Mouse (Mus musculus): ENCODE measurements at regions not wholly inside any gene's neighbourhood (a gene's known extent, or its start where the extent isn't known, plus 50 kb on each side); places are given as distances from the start of the nearest gene placed in this dataset.

GRCm38 (mm10) chr14:9338220-9338619 lies 672.2 kb upstream of the 4930452B06Rik start:
- DNase-seq, result no peak

GRCm38 (mm10) chr14:9337107-9337506 lies 671.1 kb upstream of the 4930452B06Rik start:
- peak; percentile 2 for DNase-seq

GRCm38 (mm10) chr14:9331593-9331992 lies 665.6 kb upstream of the 4930452B06Rik start:
- DNase-seq, result no peak

GRCm38 (mm10) chr14:9330767-9331166 lies 664.7 kb upstream of the 4930452B06Rik start:
- no peak for DNase-seq

- no peak for DNase-seq
These were observed 663.9 kb upstream of the 4930452B06Rik start for GRCm38 (mm10) chr14:9329839-9330485.

GRCm38 (mm10) chr14:9327344-9327743 lies 661.3 kb upstream of the 4930452B06Rik start:
- no peak for DNase-seq

GRCm38 (mm10) chr14:9319842-9320241 lies 653.8 kb upstream of the 4930452B06Rik start:
- no peak for DNase-seq

- no peak for DNase-seq
These were observed 652.9 kb upstream of the 4930452B06Rik start for GRCm38 (mm10) chr14:9318796-9319465.

- no peak for DNase-seq
These were observed 649.2 kb upstream of the 4930452B06Rik start for GRCm38 (mm10) chr14:9315224-9315623.

GRCm38 (mm10) chr14:9296145-9296544 lies 630.1 kb upstream of the 4930452B06Rik start:
- no peak for DNase-seq

GRCm38 (mm10) chr14:9294555-9294954 lies 628.5 kb upstream of the 4930452B06Rik start:
- DNase-seq, result no peak

GRCm38 (mm10) chr14:9288103-9288502 lies 622.1 kb upstream of the 4930452B06Rik start:
- DNase-seq, result no peak

GRCm38 (mm10) chr14:9285606-9286002 lies 619.6 kb upstream of the 4930452B06Rik start:
- no peak for DNase-seq

GRCm38 (mm10) chr14:9284976-9285605 lies 619.1 kb upstream of the 4930452B06Rik start:
- DNase-seq, result no peak

GRCm38 (mm10) chr14:9267282-9268091 lies 601.4 kb upstream of the 4930452B06Rik start:
- DNase-seq, result no peak

- DNase-seq, result no peak
These were observed 586.0 kb upstream of the 4930452B06Rik start for GRCm38 (mm10) chr14:9252017-9252416.

- no peak for DNase-seq
These were observed 579.2 kb upstream of the 4930452B06Rik start for GRCm38 (mm10) chr14:9245266-9245665.

- DNase-seq, result no peak
These were observed 577.3 kb upstream of the 4930452B06Rik start for GRCm38 (mm10) chr14:9243336-9243735.

- no peak for DNase-seq
These were observed 576.1 kb upstream of the 4930452B06Rik start for GRCm38 (mm10) chr14:9242118-9242517.

GRCm38 (mm10) chr14:9227670-9228069 lies 561.6 kb upstream of the 4930452B06Rik start:
- no peak for DNase-seq

GRCm38 (mm10) chr14:9200246-9200645 lies 534.2 kb upstream of the 4930452B06Rik start:
- DNase-seq, result no peak

GRCm38 (mm10) chr14:9192122-9192769 lies 526.2 kb upstream of the 4930452B06Rik start:
- no peak for DNase-seq

- no peak for DNase-seq
These were observed 525.6 kb upstream of the 4930452B06Rik start for GRCm38 (mm10) chr14:9191664-9192063.
